Mouse (Mus musculus) splenic B cell, adult 2 months (primary cell): ENCODE measurements at regions not wholly inside any gene's neighbourhood (a gene's known extent, or its start where the extent isn't known, plus 50 kb on each side); places are given as distances from the start of the nearest gene placed in this dataset.
"Not testable (repeated sequence)": the region's sequence is repeated elsewhere in the genome, so short reads cannot be mapped to it uniquely, and the experiment has no call there.

Source experiments
- DNase-seq: peaks from one replicate; pipeline ENCODE4 v3.0.0-alpha.2; 2011; ENCODE audit warnings: low read depth, low spot score
- H3K27me3 ChIP-seq: 2 replicates; pipeline ENCODE4 v1.6.1; 2012; ENCODE audit warnings: mild to moderate bottlenecking, low read length, moderate library complexity, mixed read lengths; ENCODE audit not compliant: control insufficient read depth, poor library complexity, insufficient read depth, severe bottlenecking
- H3K36me3 ChIP-seq: 2 replicates; pipeline ENCODE4 v1.6.1; 2012; ENCODE audit warnings: mild to moderate bottlenecking, low read length, moderate library complexity, mixed read lengths; ENCODE audit not compliant: control insufficient read depth, poor library complexity, insufficient read depth, severe bottlenecking

GRCm38 (mm10) chr8:24386462-24386861 lies 339.2 kb downstream of the Adam3 start:
- DNase-seq = peak; percentile 24
- H3K36me3 ChIP-seq = no peaks in the 10 kb centered on the region
- no peaks in the 10 kb centered on the region; the same call in 1 of the 2 replicates for H3K27me3 ChIP-seq

DNA sequence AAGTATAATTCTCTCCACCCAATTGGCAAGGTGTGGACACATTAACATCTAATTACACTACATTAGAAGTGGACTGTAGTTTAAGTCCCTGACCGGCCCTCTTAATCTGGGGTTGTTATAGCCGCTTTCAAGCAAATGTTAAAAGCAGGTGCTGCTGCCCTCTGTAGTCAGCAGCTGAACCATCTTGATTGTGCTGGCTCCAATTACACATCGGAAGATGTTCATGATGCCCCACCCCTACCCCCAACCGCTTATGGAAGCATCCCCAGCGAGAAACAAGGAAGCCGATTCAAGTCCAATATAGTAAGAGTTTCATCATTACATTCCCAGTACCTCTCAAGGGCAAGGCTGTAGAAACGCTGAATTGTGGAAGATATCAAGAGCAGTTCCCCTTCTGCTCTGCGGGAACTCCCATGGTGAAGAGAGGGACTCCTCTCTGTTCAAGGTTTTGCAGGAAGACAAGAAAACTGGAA lies 341.7 kb downstream of the Adam3 start:
- no peak for DNase-seq
- H3K27me3 ChIP-seq = no peaks in the 10 kb centered on the region; the same call in 1 of the 2 replicates

DNA sequence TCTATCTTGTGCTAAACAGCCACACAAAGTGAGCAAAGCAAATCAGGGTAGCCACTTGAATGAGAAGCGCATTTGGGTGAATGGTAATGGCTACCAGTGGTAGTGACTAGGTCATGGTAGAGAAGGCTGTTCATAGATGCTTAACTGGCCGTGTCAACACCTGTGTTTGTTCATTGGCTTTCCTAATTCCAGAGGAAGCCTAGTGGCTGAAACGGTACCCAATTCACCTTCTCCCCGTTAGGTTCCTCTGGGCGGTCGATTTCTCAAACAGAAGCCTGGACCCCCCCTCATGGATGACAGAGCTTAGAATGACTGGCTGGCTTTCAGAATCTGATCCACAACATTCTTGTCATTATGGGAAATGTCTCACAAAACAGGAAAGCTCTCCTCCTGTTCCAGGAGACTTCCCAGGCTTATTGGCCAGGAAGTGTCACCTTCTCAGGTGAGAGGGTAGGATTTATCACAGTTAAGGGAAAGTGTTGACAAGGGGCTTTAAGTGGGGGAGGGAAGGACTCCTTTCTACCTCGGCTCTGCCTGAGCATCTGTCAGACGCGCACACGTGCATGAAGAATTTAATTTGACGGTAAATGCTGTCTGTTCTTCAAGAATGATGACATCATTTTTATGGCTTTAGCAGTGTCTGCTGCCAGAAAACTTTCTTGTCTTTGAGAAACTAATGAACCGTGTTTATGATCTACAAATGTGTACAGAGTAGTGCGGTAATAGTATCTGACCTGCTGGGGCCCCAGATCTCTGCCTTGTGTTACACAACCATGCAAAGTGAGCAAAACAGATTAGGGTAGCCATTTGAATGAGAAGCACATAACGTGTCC lies 342.3 kb downstream of the Adam3 start:
- Histone ChIP-seq H3K27me3 (no peaks in the 10 kb centered on the region; the same call in 1 of the 2 replicates), H3K36me3 (no peaks in the 10 kb centered on the region)
- no peak for DNase-seq

More for the DNA sequence above, 341.7 kb downstream of the Adam3 start:
- H3K36me3 ChIP-seq = no peaks in the 10 kb centered on the region

GRCm38 (mm10) chr8:24381666-24382253 lies 343.9 kb downstream of the Adam3 start:
- H3K27me3 ChIP-seq = no peaks in the 10 kb centered on the region; the same call in 1 of the 2 replicates
- DNase-seq = no peak
- no peaks in the 10 kb centered on the region for H3K36me3 ChIP-seq

DNA sequence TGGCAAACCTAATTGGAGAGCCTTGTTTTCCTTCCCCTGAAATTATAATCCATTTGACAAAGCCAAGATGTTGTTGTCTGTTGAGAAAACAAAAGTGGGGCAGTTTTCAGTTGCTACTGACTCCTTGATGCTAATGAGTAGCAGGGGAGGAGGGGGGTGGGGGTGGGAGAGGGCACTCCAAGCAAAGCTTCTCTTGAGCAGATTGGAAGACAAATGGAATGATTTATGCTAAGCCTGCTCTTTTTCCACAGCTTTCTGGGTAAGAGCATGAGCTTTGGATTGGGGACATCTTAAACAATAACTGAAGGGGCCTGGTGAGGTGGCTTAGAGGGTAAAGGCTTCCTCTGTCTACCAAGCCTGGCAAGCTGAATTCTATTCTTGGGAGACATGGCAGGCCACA lies 347.6 kb downstream of the Adam3 start:
- no peaks in the 10 kb centered on the region; the same call in 1 of the 2 replicates for H3K27me3 ChIP-seq
- DNase-seq = no peak
- no peaks in the 10 kb centered on the region for H3K36me3 ChIP-seq

DNA sequence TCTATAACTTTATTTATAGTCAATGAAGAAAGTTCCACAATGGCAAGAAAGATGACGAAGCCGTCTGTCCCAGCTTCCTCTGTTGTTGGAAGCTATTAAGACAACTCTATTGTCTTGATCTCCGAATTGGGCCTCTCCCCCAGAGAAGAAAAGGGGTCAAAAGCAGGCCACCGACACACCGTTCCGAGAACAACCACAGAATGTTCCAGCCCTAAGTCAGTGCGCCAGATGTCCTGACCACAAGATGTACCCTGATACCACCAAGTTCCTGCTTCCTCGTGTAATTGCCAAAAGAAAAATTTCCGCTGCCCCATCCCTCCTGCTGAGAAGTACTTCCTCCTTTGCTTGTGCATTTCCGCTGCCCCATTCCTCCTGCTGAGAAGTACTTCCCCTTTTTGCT lies 348.8 kb downstream of the Adam3 start:
- DNase-seq, H3K27me3 ChIP-seq, H3K36me3 ChIP-seq: not testable (repeated sequence)

DNA sequence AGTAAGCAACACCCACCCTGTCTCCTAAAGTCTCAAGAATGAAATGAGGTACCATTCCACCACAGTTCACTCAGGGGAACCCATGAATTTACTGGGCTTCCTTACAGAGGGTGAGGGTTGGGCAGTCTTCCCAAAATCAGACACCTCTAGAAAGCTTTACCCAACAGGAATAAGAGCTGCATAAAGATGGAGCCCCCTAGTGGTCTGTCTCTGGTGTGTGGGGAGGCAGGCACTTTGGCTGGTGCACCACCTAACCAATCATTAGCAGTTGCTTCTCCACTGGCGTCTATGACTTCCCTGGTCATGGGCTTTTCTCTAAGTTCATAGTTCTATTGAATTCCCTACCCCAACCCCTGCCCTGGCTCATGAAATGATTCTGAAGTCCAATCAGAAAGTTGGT lies 351.1 kb downstream of the Adam3 start:
- no peaks in the 10 kb centered on the region for H3K36me3 ChIP-seq

GRCm38 (mm10) chr8:24372068-24372467 lies 353.6 kb downstream of the Adam3 start:
- Histone ChIP-seq H3K36me3 (no peaks in the 10 kb centered on the region), H3K27me3 (no peaks in the 10 kb centered on the region)
- DNase-seq = no peak

More for the DNA sequence above, 351.1 kb downstream of the Adam3 start:
- no peak for DNase-seq
- no peaks in the 10 kb centered on the region for H3K27me3 ChIP-seq

DNA sequence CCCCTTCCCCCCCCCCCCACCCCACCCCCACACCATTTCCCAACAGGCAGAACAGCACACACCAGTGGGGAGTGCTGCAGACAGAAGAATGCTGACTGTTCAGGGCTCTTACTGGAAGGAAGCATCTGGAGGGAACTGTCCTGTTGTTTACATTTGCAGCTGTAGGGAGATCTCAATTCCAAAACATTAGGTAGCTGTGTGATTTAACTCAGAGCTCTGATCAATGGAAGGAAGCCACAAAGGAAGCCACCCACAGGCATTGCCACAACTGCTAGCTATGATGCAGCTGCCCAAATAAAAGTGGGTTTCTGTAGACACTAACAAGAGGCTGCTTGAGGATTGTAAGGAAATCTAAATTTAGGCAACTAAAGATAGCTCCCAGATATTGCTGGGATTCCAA lies 359.7 kb downstream of the Adam3 start:
- H3K27me3 ChIP-seq = no peaks in the 10 kb centered on the region
- DNase-seq = no peak
- H3K36me3 ChIP-seq = no peaks in the 10 kb centered on the region

- H3K36me3 ChIP-seq = no peaks in the 10 kb centered on the region
- H3K27me3 ChIP-seq = no peaks in the 10 kb centered on the region
- DNase-seq = no peak
Measured at GRCm38 (mm10) chr8:24364685-24365084, 361.0 kb downstream of the Adam3 start.

DNA sequence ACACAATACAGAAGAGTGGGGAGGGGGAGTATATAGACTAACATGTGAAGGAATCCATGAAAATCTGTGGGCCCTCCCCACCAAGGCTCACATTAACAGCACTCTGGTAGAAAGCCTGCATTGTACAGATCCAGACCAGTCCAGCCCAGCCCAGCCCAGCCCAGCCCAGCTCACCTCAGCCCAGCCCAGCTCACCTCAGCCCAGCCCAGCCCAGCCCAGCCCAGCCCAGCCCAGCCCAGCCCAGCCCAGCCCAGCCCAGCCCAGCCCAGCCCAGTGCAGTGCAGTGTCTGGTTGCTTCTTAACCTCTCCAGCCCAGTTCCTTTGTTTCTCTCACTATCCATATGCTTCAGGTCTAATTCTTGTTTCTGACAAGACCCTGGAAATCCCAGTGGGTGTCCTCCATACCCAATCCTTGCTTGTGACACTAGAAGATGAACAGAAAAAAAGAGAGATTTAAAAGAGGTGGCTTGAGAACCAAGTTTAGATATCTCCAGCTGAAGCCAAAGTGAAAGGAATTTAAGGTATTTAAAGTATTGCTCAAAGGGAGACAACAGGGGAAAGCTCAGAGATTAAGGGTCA lies 366.5 kb downstream of the Adam3 start:
- no peaks in the 10 kb centered on the region for H3K36me3 ChIP-seq

GRCm38 (mm10) chr8:24355146-24355545 lies 370.5 kb downstream of the Adam3 start:
- DNase-seq = no peak
- H3K36me3 ChIP-seq = no peaks in the 10 kb centered on the region
- no peaks in the 10 kb centered on the region for H3K27me3 ChIP-seq

More for the DNA sequence above, 366.5 kb downstream of the Adam3 start:
- H3K27me3 ChIP-seq = no peaks in the 10 kb centered on the region
- DNase-seq = no peak

GRCm38 (mm10) chr8:24353842-24354241 lies 371.8 kb downstream of the Adam3 start:
- no peak for DNase-seq
- Histone ChIP-seq H3K27me3 (no peaks in the 10 kb centered on the region), H3K36me3 (no peaks in the 10 kb centered on the region)

GRCm38 (mm10) chr8:24352322-24352721 lies 373.3 kb downstream of the Adam3 start:
- DNase-seq = no peak
- no peaks in the 10 kb centered on the region for H3K36me3 ChIP-seq
- no peaks in the 10 kb centered on the region for H3K27me3 ChIP-seq

DNA sequence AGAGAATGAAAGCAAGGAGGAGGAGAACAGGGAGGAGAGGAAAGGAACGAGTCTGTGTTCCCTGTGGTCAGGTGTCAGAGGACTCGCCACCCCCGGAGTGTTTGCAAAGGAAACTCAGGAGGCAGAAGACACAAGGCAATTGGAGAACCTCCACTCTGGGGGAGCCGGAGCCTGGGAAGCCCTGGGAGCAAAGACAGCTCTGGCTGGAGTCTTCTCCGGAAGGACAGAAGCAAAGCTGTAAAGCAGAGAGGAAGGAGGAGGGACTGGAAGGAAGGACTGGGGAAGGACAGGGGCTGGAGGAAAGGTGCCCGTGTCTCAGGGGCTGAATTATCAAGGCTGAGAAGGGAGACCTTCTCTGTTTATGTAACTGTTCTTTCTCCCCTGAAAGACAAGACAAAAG lies 373.9 kb downstream of the Adam3 start:
- no peak for DNase-seq
- no peaks in the 10 kb centered on the region for H3K36me3 ChIP-seq
- H3K27me3 ChIP-seq = no peaks in the 10 kb centered on the region
